43 mouse cellular contexts compared by ENCODE assay signal in genomic region chr4:138889165-138889564, GRCm38 (mm10). TPM values are rescaled to one million over a fixed set of nuclear protein-coding genes. Genes with fewer than 3 reads are reported as not detected.
DNase-seq lines count a peak whose midpoint lies in the region; ATAC-seq and TF ChIP-seq lines count a peak whose summit lies in the region.
"Had no signal": no experiment of that assay in that cellular context is flagged by ENCODE, and none has a peak within 500 bp of the region (broad histone marks: within the 10 kb centered on the region; RNA-seq: fewer than 3 reads in every experiment).

No protein-coding gene starts in this region.

- peaks cover 35% of the 10 kb centered on the region for H3K36me3 ChIP-seq in forebrain, embryonic 10.5 days (replicated peaks)
- peaks cover 16% of the 10 kb centered on the region for H3K36me3 ChIP-seq in forebrain, postnatal 0 days (ENCODE audit: insufficient read depth)
- peaks cover 15% of the 10 kb centered on the region for H3K36me3 ChIP-seq in hindbrain, postnatal 0 days (ENCODE audit: insufficient read depth, low read length)
- H3K36me3 ChIP-seq in hindbrain, embryonic 11.5 days (ENCODE audit: control insufficient read depth, insufficient read depth, low read length) = no peaks in the 10 kb centered on the region
- peaks cover 28% of the 10 kb centered on the region for H3K36me3 ChIP-seq in neural tube, embryonic 15.5 days

- no peak for ATAC-seq in forebrain, postnatal 0 days
- no peak for ATAC-seq in hindbrain, postnatal 0 days
- ATAC-seq in hindbrain, embryonic 11.5 days (ENCODE audit: low FRiP score) = no peak
- ATAC-seq in neural tube, embryonic 15.5 days (ENCODE audit: low FRiP score) = no peak
- ATAC-seq: forebrain, embryonic 13.5 days had no signal

- H3K9me3 ChIP-seq in forebrain, embryonic 10.5 days = no peaks in the 10 kb centered on the region
- H3K9me3 ChIP-seq in forebrain, postnatal 0 days (ENCODE audit: low read length) = no peaks in the 10 kb centered on the region
- H3K9me3 ChIP-seq in hindbrain, postnatal 0 days (ENCODE audit: low read length) = no peaks in the 10 kb centered on the region
- H3K9me3 ChIP-seq in hindbrain, embryonic 11.5 days (ENCODE audit: control insufficient read depth, low read length) = no peaks in the 10 kb centered on the region
- no peaks in the 10 kb centered on the region for H3K9me3 ChIP-seq in neural tube, embryonic 15.5 days (replicated peaks)
- H3K9me3 ChIP-seq: forebrain, embryonic 13.5 days; hindbrain, embryonic 15.5 days; kidney, embryonic 15.5 days; limb, embryonic 13.5 days; lung, embryonic 15.5 days had no signal

- no peak overlapping the region for H3K4me2 ChIP-seq in forebrain, postnatal 0 days (ENCODE audit: low read depth)
- H3K4me2 ChIP-seq in hindbrain, postnatal 0 days (ENCODE audit: low read depth, low read length) = no peak overlapping the region
- H3K4me2 ChIP-seq in hindbrain, embryonic 11.5 days (replicated peaks; ENCODE audit: low read depth, low read length) = no peak overlapping the region
- H3K4me2 ChIP-seq in neural tube, embryonic 15.5 days = no peak overlapping the region
- H3K4me2 ChIP-seq: forebrain, embryonic 13.5 days; hindbrain, embryonic 15.5 days; kidney, embryonic 15.5 days; limb, embryonic 13.5 days; liver, embryonic 11.5 days; lung, embryonic 15.5 days had no signal

- H3K4me3 ChIP-seq in forebrain, embryonic 10.5 days = no peak overlapping the region
- H3K4me3 ChIP-seq in forebrain, postnatal 0 days (ENCODE audit: low read depth, low read length) = no peak overlapping the region
- H3K4me3 ChIP-seq in hindbrain, postnatal 0 days (ENCODE audit: low read length) = no peak overlapping the region
- H3K4me3 ChIP-seq in hindbrain, embryonic 11.5 days (ENCODE audit: low read depth, low read length) = no peak overlapping the region
- H3K4me3 ChIP-seq in neural tube, embryonic 15.5 days (replicated peaks) = no peak overlapping the region
- H3K4me3 ChIP-seq: erythroblast, embryonic 14.5 days; forebrain, embryonic 13.5 days; hindbrain, embryonic 15.5 days; kidney, embryonic 15.5 days; layer of hippocampus, adult 2 months; left cerebral cortex, adult 2 months; limb, embryonic 13.5 days; lung, embryonic 15.5 days had no signal

- DNase-seq in forebrain, embryonic 10.5 days (ENCODE audit: extremely low spot score, low spot score) = no peak
- DNase-seq in forebrain, postnatal 0 days = no peak
- no peak for DNase-seq in hindbrain, postnatal 0 days (ENCODE audit: low spot score)
- DNase-seq in hindbrain, embryonic 11.5 days (ENCODE audit: low spot score) = no peak
- DNase-seq in neural tube, embryonic 10.5 days (ENCODE audit: extremely low spot score, low spot score) = no peak
- DNase-seq in heart, adult 11 months = no peak
- no peak for DNase-seq in left cerebral cortex, adult 9 months (ENCODE audit: low spot score in 2 of 2)
- DNase-seq: adrenal gland, adult 8-10 months; cerebellum, adult 2 months; cerebellum, postnatal 14 days; kidney, adult 18-20 months; kidney, postnatal 36 days; spleen, adult 18-20 months; thymus, adult 2 months; thymus, postnatal 36 days had no signal

- peak overlapping the region; percentile 20; the same call in 1 of the 2 replicates for H3K27ac ChIP-seq in forebrain, embryonic 10.5 days
- H3K27ac ChIP-seq in forebrain, postnatal 0 days (ENCODE audit: low read depth, low read length) = no peak overlapping the region
- peak overlapping the region; percentile 26; the same call in 1 of the 2 replicates for H3K27ac ChIP-seq in hindbrain, postnatal 0 days
- no peak overlapping the region for H3K27ac ChIP-seq in hindbrain, embryonic 11.5 days (ENCODE audit: low read depth, low read length)
- H3K27ac ChIP-seq in neural tube, embryonic 15.5 days (replicated peaks) = 0 out of 2 replicates have a peak overlapping the region, but pooled peaks have one; percentile 49
- H3K27ac ChIP-seq: forebrain, embryonic 13.5 days; hindbrain, embryonic 15.5 days; kidney, embryonic 15.5 days; layer of hippocampus, adult 2 months; left cerebral cortex, adult 2 months; limb, embryonic 13.5 days; lung, embryonic 15.5 days had no signal

- H3K9ac ChIP-seq in forebrain, postnatal 0 days = no peak overlapping the region
- no peak overlapping the region for H3K9ac ChIP-seq in hindbrain, postnatal 0 days (replicated peaks; ENCODE audit: low read length)
- H3K9ac ChIP-seq in hindbrain, embryonic 11.5 days (ENCODE audit: low read depth, low read length) = no peak overlapping the region
- no peak overlapping the region for H3K9ac ChIP-seq in neural tube, embryonic 15.5 days (replicated peaks)
- H3K9ac ChIP-seq: forebrain, embryonic 13.5 days; hindbrain, embryonic 15.5 days; kidney, embryonic 15.5 days; limb, embryonic 13.5 days; lung, embryonic 15.5 days had no signal

- 43% methylated on average over 7 of the region's 7 CpGs for WGBS in forebrain, embryonic 10.5 days
- 32% methylated on average over 7 of the region's 7 CpGs for WGBS in forebrain, postnatal 0 days
- 40% methylated on average over 7 of the region's 7 CpGs for whole genome bisulfite sequencing in hindbrain, postnatal 0 days
- 69% methylated on average over 7 of the region's 7 CpGs for WGBS in hindbrain, embryonic 11.5 days
- 49% methylated on average over 7 of the region's 7 CpGs for WGBS in neural tube, embryonic 15.5 days

- no peak for TF ChIP-seq CTCF in forebrain, postnatal 0 days (IDR thresholded peaks at IDR 0.05; ENCODE audit: low read depth)
- no peak for TF ChIP-seq CTCF in hindbrain, postnatal 0 days (IDR thresholded peaks at IDR 0.05; ENCODE audit: low read depth)

- peaks cover 17% of the 10 kb centered on the region for H3K4me1 ChIP-seq in forebrain, embryonic 10.5 days
- no peaks in the 10 kb centered on the region for H3K4me1 ChIP-seq in forebrain, postnatal 0 days (ENCODE audit: insufficient read depth)
- no peaks in the 10 kb centered on the region for H3K4me1 ChIP-seq in hindbrain, postnatal 0 days (ENCODE audit: insufficient read depth, low read length)
- H3K4me1 ChIP-seq in hindbrain, embryonic 11.5 days (replicated peaks; ENCODE audit: control insufficient read depth, insufficient read depth, low read length) = no peaks in the 10 kb centered on the region
- H3K4me1 ChIP-seq in neural tube, embryonic 15.5 days = no peaks in the 10 kb centered on the region
- H3K4me1 ChIP-seq: forebrain, embryonic 13.5 days; hindbrain, embryonic 15.5 days; kidney, embryonic 15.5 days had no signal

- H3K27me3 ChIP-seq in forebrain, embryonic 10.5 days (ENCODE audit: poor library complexity, severe bottlenecking) = no peaks in the 10 kb centered on the region
- H3K27me3 ChIP-seq in forebrain, postnatal 0 days (ENCODE audit: insufficient read depth, low read length) = no peaks in the 10 kb centered on the region
- H3K27me3 ChIP-seq in hindbrain, postnatal 0 days (ENCODE audit: insufficient read depth, low read length) = no peaks in the 10 kb centered on the region
- H3K27me3 ChIP-seq in hindbrain, embryonic 11.5 days (ENCODE audit: control insufficient read depth, insufficient read depth, low read length) = no peaks in the 10 kb centered on the region
- no peaks in the 10 kb centered on the region for H3K27me3 ChIP-seq in neural tube, embryonic 15.5 days (replicated peaks)
- H3K27me3 ChIP-seq: forebrain, embryonic 13.5 days; hindbrain, embryonic 15.5 days; kidney, embryonic 15.5 days; limb, embryonic 13.5 days; lung, embryonic 15.5 days had no signal

RNA-seq across cellular contexts. Expression of gene Pla2g2e, which starts 11.4 kb away (rescaled TPM):
- not detected in 2 replicates for polyA plus RNA-seq in forebrain, embryonic 10.5 days (2016; fragmentation: Nextera tagmentation; extraction: Ambion mirVana)
- total RNA-seq in forebrain, postnatal 0 days (2014; rRNA removed) = not detected in 2 replicates
- polyA plus RNA-seq in forebrain, postnatal 0 days (2015; fragmentation: Nextera tagmentation; extraction: Ambion mirVana) = not detected in 2 replicates
- not detected in 2 replicates for total RNA-seq in hindbrain, postnatal 0 days (2014; rRNA removed)
- not detected in 2 replicates for polyA plus RNA-seq in hindbrain, postnatal 0 days (2015; fragmentation: Nextera tagmentation; extraction: Ambion mirVana)
- polyA plus RNA-seq in hindbrain, embryonic 11.5 days (2014; fragmentation: Nextera tagmentation; extraction: Ambion mirVana) = not detected in 2 replicates
- polyA plus RNA-seq in neural tube, embryonic 15.5 days (2015; fragmentation: Nextera tagmentation; extraction: Ambion mirVana) = not detected in 2 replicates
- total RNA-seq: gastrocnemius, adult 8-10 months; gastrocnemius, postnatal 4 days; layer of hippocampus, adult 2 months; layer of hippocampus, postnatal 14 days; left cerebral cortex, adult 2 months; left cerebral cortex, postnatal 36 days; megakaryocyte-erythroid progenitor cell, adult 5-6 weeks; monocyte, adult 5-6 weeks; neutrophil, adult 5-6 weeks had no signal
- polyA plus RNA-seq: cerebellum, adult 2 months; cortical plate, adult 2 months; erythroblast, embryonic 14.5 days; forebrain, embryonic 13.5 days; frontal cortex, adult 2 months; heart, embryonic 14.5 days; hindbrain, embryonic 15.5 days; intestine, embryonic 14.5 days; limb, embryonic 13.5 days; liver, embryonic 11.5 days; liver, embryonic 16.5 days; lung, embryonic 15.5 days had no signal

RNA-seq across cellular contexts. Expression of gene Gm13030, which starts 15.4 kb away (rescaled TPM):
- polyA plus RNA-seq in forebrain, embryonic 10.5 days (2016; fragmentation: Nextera tagmentation; extraction: Ambion mirVana) = not detected in 2 replicates
- not detected in 2 replicates for total RNA-seq in forebrain, postnatal 0 days (2014; rRNA removed)
- not detected in 2 replicates for polyA plus RNA-seq in forebrain, postnatal 0 days (2015; fragmentation: Nextera tagmentation; extraction: Ambion mirVana)
- total RNA-seq in hindbrain, postnatal 0 days (2014; rRNA removed) = not detected in 2 replicates
- polyA plus RNA-seq in hindbrain, postnatal 0 days (2015; fragmentation: Nextera tagmentation; extraction: Ambion mirVana) = not detected in 2 replicates
- not detected in 2 replicates for polyA plus RNA-seq in hindbrain, embryonic 11.5 days (2014; fragmentation: Nextera tagmentation; extraction: Ambion mirVana)
- not detected in 2 replicates for polyA plus RNA-seq in neural tube, embryonic 15.5 days (2015; fragmentation: Nextera tagmentation; extraction: Ambion mirVana)
- total RNA-seq: adrenal gland, adult 8-10 months; adrenal gland, postnatal 4 days; CH12.LX; gastrocnemius, adult 8-10 months; gastrocnemius, postnatal 4 days; heart, adult 8-10 months; heart, postnatal 14 days; layer of hippocampus, adult 2 months; layer of hippocampus, postnatal 14 days; left cerebral cortex, adult 2 months; left cerebral cortex, postnatal 36 days; megakaryocyte-erythroid progenitor cell, adult 5-6 weeks; monocyte, adult 5-6 weeks; neutrophil, adult 5-6 weeks had no signal
- polyA plus RNA-seq: C2C12; cerebellum, adult 2 months; cortical plate, adult 2 months; embryonic facial prominence, embryonic 14.5 days; erythroblast, embryonic 14.5 days; forebrain, embryonic 13.5 days; frontal cortex, adult 2 months; heart, embryonic 14.5 days; hindbrain, embryonic 15.5 days; intestine, embryonic 14.5 days; kidney, embryonic 15.5 days; limb, embryonic 13.5 days; liver, embryonic 11.5 days; liver, embryonic 16.5 days; lung, embryonic 15.5 days; thymus, adult 2 months had no signal

RNA-seq across cellular contexts. Expression of gene Otud3, which starts 24.6 kb away (rescaled TPM):
- 3.5 TPM in 2 replicates for polyA plus RNA-seq in forebrain, embryonic 10.5 days (2016; fragmentation: Nextera tagmentation; extraction: Ambion mirVana)
- total RNA-seq in forebrain, postnatal 0 days (2014; rRNA removed) = 10.5 and 13.1 TPM in 2 replicates
- 2.6 and 2.8 TPM in 2 replicates for polyA plus RNA-seq in forebrain, postnatal 0 days (2015; fragmentation: Nextera tagmentation; extraction: Ambion mirVana)
- 4.6 and 6.8 TPM in 2 replicates for total RNA-seq in hindbrain, postnatal 0 days (2014; rRNA removed)
- polyA plus RNA-seq in hindbrain, postnatal 0 days (2015; fragmentation: Nextera tagmentation; extraction: Ambion mirVana) = 3.8 and 3.9 TPM in 2 replicates
- polyA plus RNA-seq in hindbrain, embryonic 11.5 days (2014; fragmentation: Nextera tagmentation; extraction: Ambion mirVana) = 3.1 and 3.5 TPM in 2 replicates
- polyA plus RNA-seq in neural tube, embryonic 15.5 days (2015; fragmentation: Nextera tagmentation; extraction: Ambion mirVana) = 2.2 and 3.7 TPM in 2 replicates

RNA-seq across cellular contexts. Expression of gene Pla2g5, which starts 25.9 kb away (rescaled TPM):
- polyA plus RNA-seq in forebrain, embryonic 10.5 days (2016; fragmentation: Nextera tagmentation; extraction: Ambion mirVana) = 0.66 and 0.86 TPM in 2 replicates
- total RNA-seq in forebrain, postnatal 0 days (2014; rRNA removed) = 0.15 and 2.9 TPM in 2 replicates
- 1.1 and 1.5 TPM in 2 replicates for polyA plus RNA-seq in forebrain, postnatal 0 days (2015; fragmentation: Nextera tagmentation; extraction: Ambion mirVana)
- total RNA-seq in hindbrain, postnatal 0 days (2014; rRNA removed) = 0.94 TPM in 1 of 2 replicates, not detected in the other
- polyA plus RNA-seq in hindbrain, postnatal 0 days (2015; fragmentation: Nextera tagmentation; extraction: Ambion mirVana) = 1.1 and 1.9 TPM in 2 replicates
- 0.39 TPM in 1 of 2 replicates, not detected in the other for polyA plus RNA-seq in hindbrain, embryonic 11.5 days (2014; fragmentation: Nextera tagmentation; extraction: Ambion mirVana)
- 0.24 and 0.79 TPM in 2 replicates for polyA plus RNA-seq in neural tube, embryonic 15.5 days (2015; fragmentation: Nextera tagmentation; extraction: Ambion mirVana)
- total RNA-seq: megakaryocyte-erythroid progenitor cell, adult 5-6 weeks; monocyte, adult 5-6 weeks; neutrophil, adult 5-6 weeks had no signal
- polyA plus RNA-seq: erythroblast, embryonic 14.5 days; liver, embryonic 16.5 days had no signal

Comparison
In these comparisons a context has a peak if more than half of its experiments do, and no peak if none do; other contexts are left out.
1. H3K27ac ChIP-seq: peak in forebrain, embryonic 10.5 days (single experiment), hindbrain, postnatal 0 days (single experiment) and neural tube, embryonic 15.5 days (single experiment); none in forebrain, postnatal 0 days (single experiment) and hindbrain, embryonic 11.5 days (single experiment).